Mouse (Mus musculus) kidney, embryonic 14.5 days (tissue): ENCODE measurements around the gene Ppt1. TPM values are rescaled to one million over a fixed set of nuclear protein-coding genes. Genes with fewer than 3 reads are reported as not detected.
"Not testable (repeated sequence)": the region's sequence is repeated elsewhere in the genome, so short reads cannot be mapped to it uniquely, and the experiment has no call there.

ENCODE experiments used
- ATAC-seq: fragments of 200-750 bp; cut with Nextera tagmentation; 2 replicates; pipeline ENCODE4 v1.8.0; 2017; ENCODE audit warnings: moderate number of reproducible peaks, mild to moderate bottlenecking, moderate TSS enrichment, moderate library complexity; ENCODE audit not compliant: low FRiP score, low TSS enrichment
- H3K27ac ChIP-seq: fragments of 300-500 bp; sonication (generic); 2 replicates; pipeline ENCODE4 v1.5.1; 2014; ENCODE audit warnings: low read depth, mild to moderate bottlenecking, low read length, moderate library complexity, mixed read lengths
- H3K27me3 ChIP-seq: fragments of 300-500 bp; sonication (generic); 2 replicates; pipeline ENCODE4 v1.6.1; 2014; ENCODE audit warnings: mild to moderate bottlenecking, low read length; ENCODE audit not compliant: control insufficient read depth, insufficient read depth
- H3K36me3 ChIP-seq: fragments of 300-500 bp; sonication (generic); 2 replicates; pipeline ENCODE4 v1.6.1; 2014; ENCODE audit warnings: low read length, mixed read lengths; ENCODE audit not compliant: control insufficient read depth, insufficient read depth
- H3K4me1 ChIP-seq: fragments of 300-500 bp; sonication (generic); 2 replicates; pipeline ENCODE4 v1.6.1; 2014; ENCODE audit warnings: low read length, mixed read lengths; ENCODE audit not compliant: control insufficient read depth, insufficient read depth
- H3K4me2 ChIP-seq: fragments of 300-500 bp; sonication (generic); replicated peaks from 2 replicates; pipeline ENCODE4 v1.6.1; 2014; ENCODE audit warnings: low read depth, mild to moderate bottlenecking, low read length
- H3K4me3 ChIP-seq: fragments of 300-500 bp; sonication (generic); 2 replicates; pipeline ENCODE4 v1.5.1; 2014; ENCODE audit warnings: mild to moderate bottlenecking, low read length
- H3K9ac ChIP-seq: fragments of 300-500 bp; sonication (generic); 2 replicates; pipeline ENCODE4 v1.6.1; 2014; ENCODE audit warnings: low read depth, mild to moderate bottlenecking, low read length, moderate library complexity
- H3K9me3 ChIP-seq: fragments of 300-500 bp; sonication (generic); 2 replicates; pipeline ENCODE4 v1.6.1; 2016; ENCODE audit warnings: low read length; ENCODE audit not compliant: control insufficient read depth
- WGBS: fragments of 180-500 bp; shearing (Covaris S2); extraction: QIAGEN DNeasy Blood & Tissue Kit; methylation state at CpG from one replicate; pipeline ENCODE4 v1.1.7; 2014; 5-methylcytosine and 5-hydroxymethylcytosine counted together
- polyA plus RNA-seq: library from polyadenylated mRNA; unstranded; fragments of >200 nt; fragmentation: Nextera tagmentation; extraction: Ambion mirVana; gene quantifications from 2 replicates; pipeline ENCODE4 v1.2.1, GENCODE M21; 2014

The Ppt1 gene
- 64.6 and 82.5 TPM in 2 replicates for polyA plus RNA-seq

DNA sequence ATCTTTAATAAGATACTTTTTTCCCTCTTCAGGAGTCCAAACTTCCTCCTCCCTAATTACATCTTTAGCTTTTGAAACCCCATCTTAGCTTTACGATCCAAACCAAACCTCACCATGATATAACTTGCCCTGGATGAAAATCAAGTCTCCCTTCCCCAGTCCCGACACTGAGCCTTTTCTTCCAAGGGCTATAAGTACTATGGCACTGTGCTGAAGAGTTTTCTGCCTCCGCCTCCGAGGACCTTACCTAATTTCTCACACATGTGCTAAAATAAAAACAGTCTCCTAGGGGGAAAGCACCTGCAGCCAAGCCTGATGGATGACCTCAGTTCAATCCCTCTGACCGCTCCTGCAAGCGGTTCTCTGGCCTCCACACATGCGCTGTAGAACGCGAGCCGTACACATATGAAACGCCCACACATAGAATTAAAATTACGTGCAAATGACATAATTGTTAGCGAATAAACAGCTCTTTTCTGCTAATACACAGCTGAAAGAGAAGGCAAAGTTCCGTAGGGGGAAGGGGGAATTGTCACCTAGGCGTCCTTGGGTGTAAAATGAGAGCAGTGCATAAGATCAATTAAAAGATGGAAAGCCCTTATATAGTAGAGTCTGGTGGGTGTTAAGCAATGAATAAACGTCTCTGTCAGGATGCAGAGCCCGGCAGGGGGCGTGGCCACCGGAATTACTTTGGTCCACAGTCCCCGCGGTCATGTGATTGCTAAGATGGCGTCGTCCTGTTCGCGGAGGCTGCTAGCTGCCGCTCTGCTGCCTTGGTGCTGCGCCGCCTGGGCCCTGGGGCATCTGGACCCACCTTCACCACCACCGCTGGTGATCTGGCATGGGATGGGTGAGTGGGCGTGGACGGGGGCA, at the start of gene Ppt1:
Ppt1 (plus strand) TSS at position 713 of the 873 bp plus-strand sequence.
- ATAC-seq: peak; percentile 93
- Histone ChIP-seq H3K27ac (peak within 1 kb of the TSS; percentile 24; the same call in 1 of the 2 replicates), H3K9ac (peak within 1 kb of the TSS; percentile 72), H3K36me3 (no peaks in the 10 kb centered on the region; the same call in 1 of the 2 replicates), H3K4me2 (peak within 1 kb of the TSS; percentile 85), H3K27me3 (no peaks in the 10 kb centered on the region), H3K9me3 (no peaks in the 10 kb centered on the region), H3K4me3 (peak within 1 kb of the TSS; percentile 85), H3K4me1 (0 out of 2 replicates have a peak, but pooled peaks cover 5% of the 10 kb centered on the region)
- 3% methylated on average over 31 of the region's 31 CpGs for WGBS

- no peaks in the 10 kb centered on the region for H3K27me3 ChIP-seq
- no peak for ATAC-seq
- WGBS: 77% methylated on average over 4 of the region's 4 CpGs
- no peak overlapping the region for H3K27ac ChIP-seq
- no peak overlapping the region for H3K4me3 ChIP-seq
- H3K9me3 ChIP-seq: no peaks in the 10 kb centered on the region
- H3K9ac ChIP-seq: no peak overlapping the region
- no peak overlapping the region for H3K4me2 ChIP-seq
- H3K36me3 ChIP-seq: no peaks in the 10 kb centered on the region
- no peaks in the 10 kb centered on the region for H3K4me1 ChIP-seq
Observed at GRCm38 (mm10) chr4:122789335-122790089, 46.5 kb upstream of the Ppt1 start.

- Histone ChIP-seq H3K4me2 (no peak overlapping the region), H3K4me1 (no peaks in the 10 kb centered on the region), H3K9ac (no peak overlapping the region), H3K27ac (no peak overlapping the region), H3K27me3 (no peaks in the 10 kb centered on the region), H3K9me3 (no peaks in the 10 kb centered on the region), H3K4me3 (no peak overlapping the region), H3K36me3 (no peaks in the 10 kb centered on the region)
- WGBS: 30% methylated on average over 4 of the region's 4 CpGs
- peak; percentile 68; the same call in 1 of the 2 replicates for ATAC-seq
Observed at GRCm38 (mm10) chr4:122808108-122808507, 27.9 kb upstream of the Ppt1 start.

DNA sequence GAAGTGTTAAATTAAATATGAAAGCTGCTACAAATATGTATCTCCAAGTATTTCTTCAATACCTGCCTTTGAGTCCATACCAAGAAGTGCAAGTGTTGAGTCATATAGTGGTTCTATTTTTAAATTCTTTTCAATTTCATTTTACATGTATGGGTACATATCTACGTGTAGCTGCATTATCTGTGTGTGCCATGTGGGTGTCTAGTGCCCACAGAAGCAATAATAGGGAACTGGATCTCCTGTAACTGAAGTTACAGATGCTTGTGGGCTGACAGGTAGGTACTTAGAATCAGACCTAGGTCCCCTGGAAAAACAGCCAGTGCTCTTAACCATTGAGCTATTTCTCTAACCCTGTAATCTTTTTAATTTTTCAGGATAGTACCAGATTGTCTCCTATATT, 24.9 kb upstream of the Ppt1 start:
- 66% methylated on average over 1 of the region's 1 CpGs for WGBS

DNA sequence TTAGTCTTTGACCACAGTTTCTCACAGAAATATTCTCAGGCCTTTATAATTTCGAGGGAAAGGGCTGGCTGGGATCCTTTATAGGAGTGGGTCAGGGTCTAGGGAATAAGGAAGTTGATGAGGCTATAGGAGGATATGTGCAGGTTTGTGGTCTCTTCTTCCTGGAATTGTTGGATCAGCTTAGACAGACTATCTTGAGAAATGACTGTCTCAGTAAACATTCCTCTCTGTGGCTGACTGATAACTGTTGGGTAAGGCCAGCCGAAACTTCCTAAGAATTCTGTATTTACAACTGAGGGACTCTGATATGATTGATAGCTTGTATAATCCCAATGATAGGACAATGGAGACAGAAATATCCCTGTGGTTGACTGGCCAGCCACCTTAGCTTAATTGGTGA, 24.2 kb upstream of the Ppt1 start:
- no peak for ATAC-seq
- H3K27ac ChIP-seq: no peak overlapping the region
- no peak overlapping the region for H3K4me3 ChIP-seq
- no peak overlapping the region for H3K9ac ChIP-seq
- H3K4me2 ChIP-seq: no peak overlapping the region
- H3K36me3 ChIP-seq: no peaks in the 10 kb centered on the region
- H3K4me1 ChIP-seq: no peaks in the 10 kb centered on the region
- H3K27me3 ChIP-seq: no peaks in the 10 kb centered on the region
- no peaks in the 10 kb centered on the region for H3K9me3 ChIP-seq
- WGBS: 61% methylated on average over 2 of the region's 2 CpGs

More for the DNA sequence above, 24.9 kb upstream of the Ppt1 start:
- Histone ChIP-seq H3K4me3 (no peak overlapping the region), H3K9me3 (no peaks in the 10 kb centered on the region), H3K27me3 (no peaks in the 10 kb centered on the region), H3K27ac (no peak overlapping the region), H3K9ac (no peak overlapping the region), H3K4me2 (no peak overlapping the region), H3K36me3 (no peaks in the 10 kb centered on the region), H3K4me1 (no peaks in the 10 kb centered on the region)
- ATAC-seq: no peak

DNA sequence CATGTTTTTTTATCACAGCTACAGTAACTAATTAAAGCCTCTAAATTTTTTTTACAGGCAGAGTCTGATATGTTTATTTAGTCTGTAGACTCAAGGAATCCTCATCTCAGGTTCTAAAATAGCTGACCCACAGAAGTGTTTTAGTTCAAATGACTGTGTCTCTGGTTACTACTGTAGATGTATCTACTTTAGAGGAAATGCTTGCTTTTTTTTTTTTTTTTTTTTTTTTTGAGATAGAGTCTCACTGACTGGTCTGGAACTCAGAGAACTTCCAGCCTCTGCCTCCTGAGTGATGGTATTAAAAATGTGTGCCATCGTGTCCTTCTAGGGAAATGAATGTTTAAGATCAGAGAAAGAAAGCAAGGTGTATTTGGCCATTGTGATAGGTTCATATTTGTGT, 19.8 kb upstream of the Ppt1 start:
- no peak for ATAC-seq
- Histone ChIP-seq H3K27me3 (no peaks in the 10 kb centered on the region), H3K4me2 (no peak overlapping the region), H3K4me1 (no peaks in the 10 kb centered on the region), H3K9me3 (no peaks in the 10 kb centered on the region), H3K27ac (no peak overlapping the region), H3K4me3 (no peak overlapping the region), H3K9ac (no peak overlapping the region), H3K36me3 (no peaks in the 10 kb centered on the region)
- 85% methylated on average over 1 of the region's 1 CpGs for WGBS

- H3K27ac ChIP-seq, H3K36me3 ChIP-seq, H3K27me3 ChIP-seq, H3K4me3 ChIP-seq, H3K9ac ChIP-seq, H3K4me2 ChIP-seq, H3K9me3 ChIP-seq, ATAC-seq, H3K4me1 ChIP-seq: not testable (repeated sequence)
- 28% methylated on average over 10 of the region's 10 CpGs for WGBS
Observed at GRCm38 (mm10) chr4:122820941-122821340, 15.1 kb upstream of the Ppt1 start.

DNA sequence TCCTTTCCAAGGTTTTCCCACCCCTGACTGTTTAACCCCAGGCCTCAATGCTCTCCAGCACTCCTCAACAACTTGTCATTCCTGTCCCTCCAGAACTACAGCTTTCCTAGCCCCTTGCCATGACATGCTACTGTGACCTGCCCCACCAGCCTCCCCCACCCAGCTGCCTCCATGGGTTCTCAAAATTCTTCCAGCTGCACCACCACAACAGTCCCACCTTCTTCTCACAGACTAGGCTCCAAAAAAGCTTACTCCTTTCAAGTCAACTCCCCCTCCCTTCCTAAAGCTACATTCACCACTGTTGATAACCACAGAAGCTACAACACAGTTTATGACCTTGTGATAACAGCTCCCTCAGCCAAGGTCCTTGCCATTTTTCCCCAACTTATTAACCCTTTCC, 8.4 kb upstream of the Ppt1 start:
- H3K36me3 ChIP-seq: no peaks in the 10 kb centered on the region
- no peak overlapping the region for H3K9ac ChIP-seq
- ATAC-seq: no peak
- H3K4me2 ChIP-seq: no peak overlapping the region
- H3K4me1 ChIP-seq: no peaks in the 10 kb centered on the region
- H3K27ac ChIP-seq: no peak overlapping the region
- H3K9me3 ChIP-seq: no peaks in the 10 kb centered on the region
- H3K4me3 ChIP-seq: no peak overlapping the region
- H3K27me3 ChIP-seq: no peaks in the 10 kb centered on the region

DNA sequence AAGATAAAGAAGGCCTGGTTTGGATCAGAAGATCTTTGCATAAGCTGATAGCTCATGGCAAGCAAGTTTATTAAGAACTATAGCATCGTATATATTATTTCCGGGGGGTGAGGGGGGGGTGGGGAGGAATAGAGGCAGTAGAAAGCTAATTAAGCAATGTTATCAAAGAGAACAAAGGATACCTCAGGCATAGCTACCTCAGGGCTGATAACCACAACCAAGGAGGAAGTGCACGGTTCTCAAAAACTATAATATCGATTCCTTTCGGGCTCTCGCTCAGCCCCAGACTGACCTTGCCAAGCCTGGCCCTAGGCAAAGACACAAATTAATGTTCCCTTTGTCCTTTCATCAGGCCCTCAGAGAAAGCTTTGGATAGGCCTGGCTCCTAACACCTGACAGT, 6.7 kb upstream of the Ppt1 start:
- Histone ChIP-seq H3K4me1 (no peaks in the 10 kb centered on the region), H3K27ac (no peak overlapping the region), H3K4me2 (no peak overlapping the region), H3K4me3 (no peak overlapping the region), H3K27me3 (no peaks in the 10 kb centered on the region), H3K9ac (no peak overlapping the region), H3K9me3 (no peaks in the 10 kb centered on the region), H3K36me3 (no peaks in the 10 kb centered on the region)
- no peak for ATAC-seq
- WGBS: 81% methylated on average over 6 of the region's 6 CpGs
